Mouse (Mus musculus): Measurements from ENCODE around the gene Zfp574.
A peak's percentile ranks its signal among the peaks of the same experiment; 100 is the strongest.
"Not testable (repeated sequence)": the region's sequence is repeated elsewhere in the genome, so short reads cannot be mapped to it uniquely, and the experiment has no call there.

Zfp574 gene

DNA sequence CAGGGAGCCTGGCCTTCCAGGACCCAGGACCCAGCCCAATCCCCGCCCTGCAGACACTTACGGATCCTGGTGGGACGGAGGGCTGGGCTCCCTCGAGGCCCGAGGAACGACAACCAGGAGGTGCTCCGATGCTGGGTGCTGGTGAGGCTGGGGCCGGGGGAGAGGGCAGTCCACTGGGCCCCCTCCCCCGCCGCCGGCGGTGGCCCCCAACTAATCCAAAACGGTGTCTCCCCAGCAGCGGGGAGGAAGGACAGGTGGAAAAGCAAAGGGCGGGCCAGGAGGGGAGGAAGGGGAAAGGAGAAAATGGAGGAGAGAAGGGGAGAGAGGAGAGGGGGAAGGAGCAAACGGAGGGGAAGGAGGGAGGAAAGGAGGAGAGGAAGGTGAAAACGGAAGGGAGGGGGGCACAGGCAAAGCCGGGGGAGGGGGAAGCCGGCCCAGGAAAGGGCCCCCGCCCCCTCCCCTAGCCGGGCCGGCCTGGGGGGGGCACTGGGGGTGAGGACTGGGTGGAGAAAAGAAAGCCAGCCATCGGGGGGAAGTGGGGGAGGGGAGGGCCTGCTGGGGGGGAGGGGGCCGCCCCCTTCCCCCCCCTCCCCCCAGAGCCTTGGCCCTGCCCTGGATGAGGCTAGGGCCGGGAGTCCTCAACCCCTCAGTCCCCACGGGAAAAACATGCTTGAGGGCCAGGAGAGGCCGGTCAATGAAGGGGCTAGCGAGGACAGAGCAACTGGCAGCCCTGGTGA lies at the start of gene Zfp574, which contains the start of gene Grik5:
Zfp574 (plus strand) TSS at position 589 of the 737 bp plus-strand sequence.
Grik5 (minus strand) TSS at position 368 of the 737 bp plus-strand sequence.
- DNase-seq (ENCODE audit: low spot score in 2 of 2): no peak

GRCm38 (mm10) chr7:25025855-25026439 lies 46.4 kb upstream of the Zfp574 start:
- DNase-seq (ENCODE audit: low spot score in 2 of 2): no peak

DNA sequence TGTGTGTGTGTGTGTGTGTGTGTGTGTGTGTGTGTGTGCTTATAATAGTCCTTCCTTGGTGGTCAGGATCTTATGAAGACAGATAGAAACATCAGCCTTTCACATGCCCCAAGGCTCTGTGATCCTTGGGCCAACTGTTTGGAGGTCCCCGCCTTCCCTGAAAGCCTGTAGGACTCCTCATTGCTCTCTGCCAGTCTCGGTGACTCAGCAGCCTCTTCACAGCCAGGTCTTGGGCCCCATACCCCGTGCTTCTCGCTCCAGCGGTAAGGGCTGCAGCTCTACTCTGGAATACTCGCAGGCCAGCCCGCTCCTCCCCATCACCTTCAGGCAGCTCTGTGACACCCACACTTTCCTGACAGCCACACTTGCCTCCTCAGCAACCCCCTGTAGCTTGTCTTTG lies 45.9 kb upstream of the Zfp574 start:
- DNase-seq (ENCODE audit: low spot score in 2 of 2): no peak

DNA sequence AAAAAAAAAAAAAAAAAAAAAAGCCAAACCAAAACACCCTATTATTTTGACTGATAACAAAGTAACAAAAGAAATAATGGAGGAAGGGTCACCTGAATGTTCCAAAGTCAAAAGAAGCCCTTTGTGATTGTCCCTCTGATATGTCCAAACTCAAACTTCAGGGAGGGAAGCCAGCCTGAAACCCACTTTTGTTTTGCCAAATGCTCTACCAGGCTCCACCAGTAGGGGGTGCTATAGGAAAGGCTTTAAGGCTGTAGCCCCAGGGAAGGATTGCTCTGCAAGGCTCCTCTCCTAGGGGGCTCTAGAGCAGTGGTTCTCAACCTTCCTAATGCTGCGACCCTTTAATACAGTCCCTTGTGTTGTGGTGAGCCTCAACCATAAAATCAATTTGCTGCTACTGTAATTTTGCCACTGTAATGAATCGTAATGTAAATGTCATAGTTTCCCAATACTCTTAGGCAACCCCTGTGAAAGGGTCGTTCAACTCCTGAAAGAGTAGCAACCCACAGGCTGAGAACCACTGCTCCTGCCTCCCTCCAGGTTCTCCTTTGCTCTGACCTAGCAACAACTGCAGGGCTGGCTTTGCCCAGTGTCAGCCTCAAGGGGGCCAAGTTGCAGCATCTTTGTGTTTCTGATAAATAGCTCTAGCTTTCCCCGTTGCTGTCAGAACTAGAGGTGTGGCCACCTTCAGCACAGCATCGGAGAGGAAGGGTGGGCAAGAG lies 42.2 kb upstream of the Zfp574 start:
- peak; percentile 29 to 77 for DNase-seq (ENCODE audit: low spot score in 2 of 2)

DNA sequence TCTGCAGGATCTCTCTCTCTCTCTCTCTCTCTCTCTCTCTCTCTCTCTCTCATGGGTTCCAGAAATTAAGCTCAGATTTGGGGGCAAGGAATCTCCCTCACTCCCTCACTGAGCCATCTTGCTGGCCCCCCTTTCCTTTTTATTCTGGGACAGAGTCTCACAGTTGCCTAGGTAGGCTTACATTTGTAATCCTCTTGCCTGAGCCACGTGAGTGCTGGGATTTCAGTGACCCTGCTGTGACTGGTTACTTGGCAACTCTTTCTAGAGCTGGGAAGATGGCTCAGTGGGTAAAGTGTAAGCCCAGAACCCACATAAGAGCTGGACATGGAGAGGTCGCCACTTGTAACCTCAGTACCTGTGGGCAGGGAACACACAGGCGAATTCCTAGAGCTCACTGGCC lies 40.8 kb upstream of the Zfp574 start:
- DNase-seq (ENCODE audit: low spot score in 2 of 2): no peak

GRCm38 (mm10) chr7:25034796-25035195 lies 37.6 kb upstream of the Zfp574 start:
- DNase-seq (ENCODE audit: low spot score in 2 of 2): no peak

GRCm38 (mm10) chr7:25035916-25036315 lies 36.5 kb upstream of the Zfp574 start:
- DNase-seq (ENCODE audit: low spot score in 2 of 2): no peak

DNA sequence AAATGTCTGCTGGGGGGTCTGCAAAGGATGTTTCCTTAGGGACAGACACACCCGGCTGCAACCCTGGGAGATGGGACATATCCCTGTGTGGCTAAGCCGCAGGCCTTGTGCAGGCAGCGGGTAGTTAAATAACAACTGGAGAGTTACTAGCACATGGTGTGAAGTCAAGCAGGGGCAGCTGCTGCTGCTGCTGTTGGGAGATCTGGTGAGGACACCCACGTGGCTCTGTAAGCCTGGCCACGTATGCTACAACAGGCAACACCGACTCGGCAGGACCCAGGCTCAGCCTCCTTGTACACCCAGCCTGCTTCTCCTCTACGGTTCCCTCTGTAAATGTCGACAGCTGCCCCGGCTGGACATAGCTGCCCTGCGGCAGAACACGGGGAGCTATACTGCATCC lies 30.4 kb upstream of the Zfp574 start:
- DNase-seq (ENCODE audit: low spot score in 2 of 2): no peak

DNA sequence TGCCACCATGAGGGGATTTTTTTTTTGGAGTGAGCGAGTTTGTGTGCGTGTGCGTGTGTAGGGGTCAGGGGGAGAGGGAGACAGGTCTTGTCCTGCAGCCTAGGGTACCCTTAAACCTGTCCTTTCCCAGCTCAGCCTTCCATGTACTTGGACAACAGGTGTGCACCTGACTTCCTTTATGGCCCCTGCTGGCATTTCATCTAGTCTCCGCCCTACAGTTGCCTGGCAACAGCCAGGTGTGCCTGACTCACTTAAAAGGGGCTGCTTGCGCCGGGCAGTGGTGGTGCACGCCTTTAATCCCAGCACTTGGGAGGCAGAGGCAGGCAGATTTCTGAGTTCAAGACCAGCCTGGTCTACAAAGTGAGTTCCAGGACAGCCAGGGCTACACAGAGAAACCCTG lies 27.8 kb upstream of the Zfp574 start:
- DNase-seq (ENCODE audit: low spot score in 2 of 2): not testable (repeated sequence)

- no peak for DNase-seq (ENCODE audit: low spot score in 2 of 2)
Measured at GRCm38 (mm10) chr7:25047363-25047762, 25.0 kb upstream of the Zfp574 start.

- no peak for DNase-seq (ENCODE audit: low spot score in 2 of 2)
Measured at GRCm38 (mm10) chr7:25049295-25049930, 23.0 kb upstream of the Zfp574 start.

DNA sequence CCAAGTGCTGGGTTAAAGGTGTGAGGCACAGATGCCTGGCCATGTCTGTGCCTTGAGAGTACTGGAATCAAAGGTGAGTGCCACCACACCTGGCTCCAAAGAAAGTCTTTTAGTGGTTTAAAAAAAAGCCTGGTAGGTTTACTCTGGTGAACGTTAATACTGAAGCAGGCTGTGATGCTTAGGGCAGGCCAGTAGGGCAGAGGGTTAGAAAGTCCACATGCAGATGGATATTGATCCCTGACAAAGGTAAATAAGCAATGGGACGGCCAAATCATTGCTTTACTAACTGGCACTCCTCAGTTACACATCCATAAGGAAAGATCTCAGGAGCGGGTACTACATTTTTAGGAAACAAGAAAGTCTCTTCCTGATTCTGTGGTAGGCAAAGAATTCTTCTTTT lies 19.8 kb upstream of the Zfp574 start:
- no peak for DNase-seq (ENCODE audit: low spot score in 2 of 2)

GRCm38 (mm10) chr7:25056951-25057350 lies 15.4 kb upstream of the Zfp574 start:
- DNase-seq (ENCODE audit: low spot score in 2 of 2): no peak

- DNase-seq (ENCODE audit: low spot score in 2 of 2): no peak
Measured at GRCm38 (mm10) chr7:25057888-25058287, 14.5 kb upstream of the Zfp574 start.

DNA sequence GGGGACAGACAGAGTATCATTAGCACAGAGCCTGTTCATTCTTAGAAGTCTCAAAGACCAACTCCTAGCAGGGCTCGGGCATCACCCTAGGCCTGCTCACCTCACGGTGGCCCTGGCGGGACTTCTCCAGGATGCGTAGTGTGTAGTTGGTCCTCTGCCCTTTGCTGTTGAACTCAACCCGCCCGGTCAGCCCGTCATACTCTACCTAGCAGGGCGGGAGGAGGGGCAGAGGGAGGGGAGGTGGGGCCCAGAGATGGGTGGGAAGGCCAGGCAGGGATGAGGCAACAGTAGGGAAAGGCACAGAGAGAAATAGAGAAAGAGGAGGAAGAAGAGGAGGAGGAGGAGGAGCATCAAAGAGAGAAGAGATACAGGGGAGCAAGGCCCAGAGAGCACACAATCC lies 14.0 kb upstream of the Zfp574 start:
- DNase-seq (ENCODE audit: low spot score in 2 of 2): no peak

DNA sequence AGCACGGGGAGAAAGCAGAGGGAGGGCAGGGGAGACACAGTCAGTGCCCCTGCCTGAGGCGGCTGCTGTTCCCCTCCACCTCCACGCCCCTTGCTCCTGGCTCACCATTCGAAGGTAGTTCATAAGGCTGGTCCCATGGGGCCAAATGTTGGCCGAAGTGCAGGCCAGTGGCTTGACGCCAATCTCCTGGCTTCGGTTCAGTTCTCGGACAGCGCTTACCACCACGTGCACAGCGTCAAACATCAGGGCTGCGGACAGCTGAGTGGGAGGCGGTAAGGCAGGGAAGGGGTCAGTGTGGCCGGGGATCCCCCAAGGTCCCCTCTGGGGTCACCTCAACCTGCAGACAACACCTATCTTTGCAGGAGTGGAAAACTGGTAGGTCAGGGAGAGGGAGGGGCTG lies 13.5 kb upstream of the Zfp574 start:
- no peak for DNase-seq (ENCODE audit: low spot score in 2 of 2)

GRCm38 (mm10) chr7:25063346-25063745 lies 9.0 kb upstream of the Zfp574 start:
- DNase-seq (ENCODE audit: low spot score in 2 of 2): no peak

DNA sequence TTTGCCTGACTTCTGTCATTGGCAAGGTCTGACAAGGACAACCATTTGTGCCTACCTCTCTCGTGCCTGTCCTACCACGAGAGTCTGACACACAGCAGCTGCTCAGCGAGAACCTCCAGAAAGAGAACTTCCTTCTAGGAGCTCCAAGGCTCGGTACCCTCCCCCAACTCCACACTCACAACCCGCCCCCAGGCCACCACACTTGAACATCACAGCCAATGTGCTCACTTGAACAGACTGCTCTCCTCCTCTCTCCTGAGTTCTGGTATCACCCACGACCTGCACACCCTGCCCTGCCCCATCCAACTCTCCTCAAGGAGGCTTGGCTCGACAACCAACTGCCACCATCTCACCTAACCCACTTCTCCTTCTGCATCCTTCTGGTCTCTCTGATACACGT lies 8.5 kb upstream of the Zfp574 start:
- DNase-seq (ENCODE audit: low spot score in 2 of 2): no peak

DNA sequence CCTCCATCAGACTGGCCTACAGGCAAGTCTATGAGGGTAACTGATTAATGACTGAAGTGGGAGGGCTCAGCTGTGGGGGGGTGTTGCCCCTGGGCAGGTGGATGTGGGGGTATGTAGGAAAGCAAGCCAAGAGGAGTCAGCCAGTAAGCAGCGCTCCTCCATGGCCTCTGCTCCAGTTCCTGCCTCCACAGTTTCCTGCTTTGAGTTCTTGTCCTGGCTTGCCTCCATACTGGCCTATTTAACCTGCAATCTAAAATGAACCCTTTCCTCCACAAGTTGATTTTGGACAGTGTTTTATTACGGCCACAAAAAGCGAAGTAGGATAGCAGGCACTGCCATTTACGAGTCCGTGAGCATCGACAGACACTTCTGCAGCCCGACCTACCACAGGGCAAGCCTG lies 5.0 kb upstream of the Zfp574 start:
- DNase-seq (ENCODE audit: low spot score in 2 of 2): no peak

- no peak for DNase-seq (ENCODE audit: low spot score in 2 of 2)
Measured at GRCm38 (mm10) chr7:25067909-25068656, 4.3 kb upstream of the Zfp574 start.

- no peak for DNase-seq (ENCODE audit: low spot score in 2 of 2)
Measured at GRCm38 (mm10) chr7:25068724-25069123, 3.6 kb upstream of the Zfp574 start.
